Mouse (Mus musculus) ES-E14 (cell line): ENCODE measurements around the gene Gm17087. TPM values are rescaled to one million over a fixed set of nuclear protein-coding genes. Genes with fewer than 3 reads are reported as not detected.

Experiments used
- DNase-seq: peaks from one replicate; pipeline ENCODE4 v3.0.0-alpha.2; 2013; ENCODE audit warnings: low read depth, low spot score
- H3K27ac ChIP-seq: 2 replicates; pipeline ENCODE4 v1.5.1; 2012; ENCODE audit warnings: low read depth, mild to moderate bottlenecking, low read length, moderate library complexity, mixed read lengths; ENCODE audit not compliant: poor library complexity, insufficient read depth, severe bottlenecking
- H3K36me3 ChIP-seq: 2 replicates; pipeline ENCODE4 v1.6.1; 2012; ENCODE audit warnings: mild to moderate bottlenecking, low read length, moderate library complexity, mixed read lengths; ENCODE audit not compliant: control insufficient read depth, poor library complexity, insufficient read depth, severe bottlenecking
- H3K4me1 ChIP-seq, 2 experiments: fragments of 150-350 bp in 1 of 2; sonication (generic) in 1 of 2; 2 replicates each; pipeline ENCODE4 v1.6.1; 2012; ENCODE audit warnings: low read length in 2 of 2, mild to moderate bottlenecking in 1 of 2, mixed read lengths in 1 of 2; ENCODE audit not compliant: control insufficient read depth in 2 of 2, insufficient read depth in 2 of 2, poor library complexity in 1 of 2
- H3K4me3 ChIP-seq, 2 experiments: fragments of 150-350 bp in 1 of 2; sonication (generic) in 1 of 2; 2 replicates each; pipeline ENCODE4 v1.5.1; 2012; ENCODE audit warnings: low read length in 2 of 2, low read depth in 1 of 2, mild to moderate bottlenecking in 1 of 2, mixed read lengths in 1 of 2; ENCODE audit not compliant: insufficient read depth in 1 of 2, poor library complexity in 1 of 2, severe bottlenecking in 1 of 2
- H3K9ac ChIP-seq: 2 replicates; pipeline ENCODE4 v1.6.1; 2012; ENCODE audit warnings: low read depth, mild to moderate bottlenecking, low read length, mixed read lengths; ENCODE audit not compliant: poor library complexity, insufficient read depth, severe bottlenecking
- H3K9me3 ChIP-seq: fragments of 150-350 bp; sonication (generic); 2 replicates; pipeline ENCODE4 v1.6.1; 2012; ENCODE audit warnings: low read depth, mild to moderate bottlenecking, low read length; ENCODE audit not compliant: control insufficient read depth, insufficient read depth
- CHD2 ChIP-seq: IDR thresholded peaks from 2 replicates; pipeline ENCODE4 v1.6.1; 2014; ENCODE audit warnings: mild to moderate bottlenecking, low read depth, low read length, inconsistent platforms
- HCFC1 ChIP-seq: IDR thresholded peaks from 2 replicates; pipeline ENCODE4 v1.6.1; 2012; ENCODE audit warnings: low read length, inconsistent platforms, borderline replicate concordance; ENCODE audit not compliant: insufficient read depth
- MAFK ChIP-seq: IDR thresholded peaks from 2 replicates; pipeline ENCODE4 v1.6.1; 2014; ENCODE audit warnings: mild to moderate bottlenecking, low read depth, low read length, inconsistent platforms; ENCODE audit not compliant: insufficient read depth
- ZC3H11A ChIP-seq: IDR thresholded peaks from 2 replicates; pipeline ENCODE4 v1.6.1; 2012; ENCODE audit warnings: low read depth, mild to moderate bottlenecking, inconsistent platforms, low read length, borderline replicate concordance
- ZNF384 ChIP-seq: IDR thresholded peaks from 2 replicates; pipeline ENCODE4 v1.6.1; 2012; ENCODE audit warnings: low read depth, low read length, inconsistent platforms
- in situ Hi-C, 2 experiments: fragments of 600-800 bp; cut with MboI; formaldehyde crosslinking; loops; one replicate each; pipeline ENCODE4 v1.15.1; 2025; ENCODE audit warnings: low sequenced_read_pairs in 2 of 2, inconsistent platforms in 1 of 2; ENCODE audit not compliant: unreplicated experiment in 2 of 2
- total RNA-seq: library from RNA; depleted of rRNA; stranded (reverse); fragments of 300-350 nt; gene quantifications from 2 replicates; pipeline ENCODE4 v1.2.3, GENCODE M21; 2012

The Gm17087 gene
- total RNA-seq, 1 experiment: not detected

DNA sequence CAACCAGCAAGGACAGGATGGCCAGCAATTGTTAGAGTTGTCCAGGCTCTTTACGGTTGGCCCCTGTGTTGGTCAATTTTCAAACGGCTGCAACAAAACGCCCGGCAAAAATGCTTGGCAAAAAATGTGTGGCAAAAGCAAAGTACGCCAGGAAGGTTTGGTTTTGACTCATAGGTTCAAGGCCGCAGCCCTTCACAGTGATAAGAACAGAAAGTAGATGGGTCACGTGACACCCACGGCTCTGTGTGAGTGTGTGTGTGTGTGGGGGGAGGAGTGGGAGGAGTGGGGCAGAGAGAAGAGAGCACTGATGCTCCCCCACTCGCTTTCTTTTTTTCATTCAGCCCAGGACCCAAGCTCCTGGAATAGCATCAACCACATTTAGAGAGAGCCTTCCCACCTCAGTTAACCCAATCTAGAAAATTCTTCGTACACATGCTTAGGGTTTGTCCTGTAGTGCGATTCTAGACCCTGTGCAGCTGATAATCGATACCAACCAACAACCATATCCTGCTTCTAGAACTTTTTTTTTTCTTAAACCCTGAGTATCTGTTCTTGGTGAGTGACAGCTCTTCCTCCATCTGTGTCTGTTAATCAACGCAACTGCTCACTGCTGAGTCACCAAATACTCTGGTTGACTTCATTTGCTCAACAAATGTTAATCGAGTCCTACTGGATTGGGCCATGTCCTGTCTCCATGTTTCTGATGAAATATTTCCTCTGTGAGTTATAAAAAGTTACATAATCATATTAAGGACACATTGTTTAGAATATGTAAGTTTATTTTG is 4.5 kb downstream of the Gm17087 start:
- no peak overlapping the region for H3K27ac ChIP-seq
- no peak overlapping the region for H3K9ac ChIP-seq
- no peaks in the 10 kb centered on the region for H3K4me1 ChIP-seq
- no peaks in the 10 kb centered on the region for H3K36me3 ChIP-seq
- H3K4me3 ChIP-seq: no peak overlapping the region
- no peaks in the 10 kb centered on the region for H3K9me3 ChIP-seq
- DNase-seq: no peak
- in situ Hi-C loops: no loop called here
- TF ChIP-seq HCFC1 (no peak), ZC3H11A (no peak), ZNF384 (no peak), CHD2 (no peak), MAFK (no peak)

DNA sequence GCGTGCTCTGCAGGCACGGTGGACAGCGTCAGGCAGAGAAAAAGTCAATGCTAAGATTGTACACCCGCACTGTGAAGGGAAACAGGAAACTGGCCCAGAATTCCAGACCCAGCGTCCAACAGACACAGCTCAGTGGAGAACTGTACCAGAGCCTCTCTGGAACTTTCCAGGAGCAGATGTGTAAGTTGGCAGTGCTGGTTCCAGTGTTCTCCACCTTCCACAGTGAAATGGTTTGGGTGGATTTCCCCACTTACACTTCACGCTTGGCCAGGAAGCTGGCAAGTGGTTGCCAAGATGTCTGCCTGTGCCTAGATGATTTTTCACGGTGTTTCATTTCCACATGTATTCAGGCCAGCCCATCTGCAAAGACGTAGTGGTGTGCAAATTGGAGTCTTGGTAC is 8.8 kb downstream of the Gm17087 start:
- no peak overlapping the region for H3K4me3 ChIP-seq
- no peaks in the 10 kb centered on the region for H3K36me3 ChIP-seq
- no peak overlapping the region for H3K9ac ChIP-seq
- no peak for DNase-seq
- H3K9me3 ChIP-seq: no peaks in the 10 kb centered on the region
- no peak for TF ChIP-seq MAFK
- no peak for TF ChIP-seq ZNF384
- no peak for TF ChIP-seq ZC3H11A
- TF ChIP-seq CHD2: no peak
- in situ Hi-C loops: no loop called here
- H3K4me1 ChIP-seq: no peaks in the 10 kb centered on the region
- no peak overlapping the region for H3K27ac ChIP-seq

DNA sequence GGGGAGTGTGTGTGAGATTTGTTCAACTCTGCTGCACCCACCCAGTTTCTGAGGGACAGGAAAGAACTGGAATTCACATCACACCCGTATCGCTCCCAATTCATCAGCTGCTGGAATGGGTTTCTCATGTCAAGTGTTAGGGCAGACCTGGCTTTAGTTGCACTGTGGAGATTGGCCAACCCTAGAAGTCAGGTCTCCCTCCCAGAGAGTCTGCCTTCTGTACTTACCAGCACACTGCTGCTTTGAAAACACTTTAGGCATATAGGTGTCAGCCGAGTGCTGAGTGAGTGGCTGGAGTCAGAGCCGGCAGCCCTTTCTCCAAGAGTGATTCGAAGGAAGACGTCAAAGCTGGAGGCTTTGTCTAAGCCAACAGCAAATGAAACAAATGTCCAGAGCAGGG is 10.5 kb downstream of the Gm17087 start:
- TF ChIP-seq MAFK (no peak), CHD2 (no peak), HCFC1 (no peak), ZNF384 (no peak), ZC3H11A (no peak)
- in situ Hi-C loops: no loop called here

DNA sequence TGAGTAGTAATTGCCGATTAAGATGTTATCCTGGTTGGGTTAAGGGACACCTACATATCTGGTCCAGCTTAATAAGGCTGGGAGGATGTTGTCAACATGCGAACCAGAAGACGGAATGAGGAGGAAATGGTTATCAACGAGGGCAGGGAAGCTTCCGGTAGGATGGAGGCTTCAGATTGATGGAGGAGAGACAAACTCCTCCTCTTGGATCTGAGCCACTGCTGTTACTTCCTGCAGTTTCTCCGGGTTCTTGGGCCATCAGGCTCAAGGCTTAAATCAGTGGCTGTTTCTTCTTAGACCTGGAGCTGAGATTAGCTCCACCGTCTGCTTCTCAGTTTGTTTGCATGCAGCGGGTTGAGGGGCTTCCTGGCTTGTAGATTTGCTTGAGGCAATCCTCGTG is 11.0 kb downstream of the Gm17087 start:
- in situ Hi-C loops: no loop called here
- Histone ChIP-seq H3K9ac (no peak overlapping the region), H3K27ac (no peak overlapping the region), H3K9me3 (no peaks in the 10 kb centered on the region), H3K4me3 (no peak overlapping the region), H3K4me1 (no peaks in the 10 kb centered on the region), H3K36me3 (no peaks in the 10 kb centered on the region)
- DNase-seq: no peak
- TF ChIP-seq MAFK (no peak), HCFC1 (no peak), CHD2 (no peak), ZC3H11A (no peak), ZNF384 (no peak)

More for the DNA sequence above, 10.5 kb downstream of the Gm17087 start:
- no peaks in the 10 kb centered on the region for H3K9me3 ChIP-seq
- no peaks in the 10 kb centered on the region for H3K4me1 ChIP-seq
- no peaks in the 10 kb centered on the region for H3K36me3 ChIP-seq
- H3K9ac ChIP-seq: no peak overlapping the region
- no peak overlapping the region for H3K27ac ChIP-seq
- no peak for DNase-seq
- no peak overlapping the region for H3K4me3 ChIP-seq
